Mouse (Mus musculus): ENCODE data around the gene Stoml1.
"Not testable (repeated sequence)": the region's sequence is repeated elsewhere in the genome, so short reads cannot be mapped to it uniquely, and the experiment has no call there.

DNA sequence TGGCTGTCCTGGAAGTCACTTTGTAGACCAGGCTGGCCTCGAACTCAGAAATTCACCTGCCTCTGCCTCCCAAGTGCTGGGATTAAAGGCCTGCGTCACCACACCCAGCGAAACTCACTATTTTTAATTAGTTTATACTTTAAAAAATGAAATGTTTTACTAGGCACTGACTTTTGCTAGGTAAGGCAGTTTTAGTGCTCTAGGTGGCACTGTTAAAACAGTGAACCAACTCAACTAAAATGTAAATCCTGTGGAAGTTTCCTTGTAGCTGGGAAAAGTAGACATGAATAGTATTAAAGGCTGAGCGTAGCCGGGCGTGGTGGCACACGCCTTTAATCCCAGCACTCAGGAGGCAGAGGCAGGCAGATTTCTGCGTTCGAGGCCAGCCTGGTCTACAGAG, 18.6 kb downstream of the Stoml1 start:
- not testable (repeated sequence) for TF ChIP-seq GABPA (IDR thresholded peaks at IDR 0.05; ENCODE audit: low read depth, low read length); NRF1 (IDR thresholded peaks at IDR 0.05; ENCODE audit: insufficient read depth, low read depth, low read length, poor library complexity, severe bottlenecking); ELF1 (IDR thresholded peaks at IDR 0.05; ENCODE audit: low read depth, low read length); MEF2A (IDR thresholded peaks at IDR 0.05; ENCODE audit: extremely low read depth, insufficient replicate concordance, low read depth, low read length, poor library complexity, severe bottlenecking); EP300 (IDR thresholded peaks at IDR 0.05; ENCODE audit: low read depth in 1 of 2, low read length in 2 of 2); ZMIZ1 (IDR thresholded peaks at IDR 0.05; ENCODE audit: low read depth, low read length)

All from MEL (cell line).